Mouse (Mus musculus) cerebellum, postnatal 14 days (tissue): ENCODE measurements around the gene Srarp.

Source experiments
- DNase-seq, 2 experiments: peaks; one replicate each; pipeline ENCODE4 v3.0.0; 2021; ENCODE audit warnings: mixed read lengths in 2 of 2

The Srarp gene

DNA sequence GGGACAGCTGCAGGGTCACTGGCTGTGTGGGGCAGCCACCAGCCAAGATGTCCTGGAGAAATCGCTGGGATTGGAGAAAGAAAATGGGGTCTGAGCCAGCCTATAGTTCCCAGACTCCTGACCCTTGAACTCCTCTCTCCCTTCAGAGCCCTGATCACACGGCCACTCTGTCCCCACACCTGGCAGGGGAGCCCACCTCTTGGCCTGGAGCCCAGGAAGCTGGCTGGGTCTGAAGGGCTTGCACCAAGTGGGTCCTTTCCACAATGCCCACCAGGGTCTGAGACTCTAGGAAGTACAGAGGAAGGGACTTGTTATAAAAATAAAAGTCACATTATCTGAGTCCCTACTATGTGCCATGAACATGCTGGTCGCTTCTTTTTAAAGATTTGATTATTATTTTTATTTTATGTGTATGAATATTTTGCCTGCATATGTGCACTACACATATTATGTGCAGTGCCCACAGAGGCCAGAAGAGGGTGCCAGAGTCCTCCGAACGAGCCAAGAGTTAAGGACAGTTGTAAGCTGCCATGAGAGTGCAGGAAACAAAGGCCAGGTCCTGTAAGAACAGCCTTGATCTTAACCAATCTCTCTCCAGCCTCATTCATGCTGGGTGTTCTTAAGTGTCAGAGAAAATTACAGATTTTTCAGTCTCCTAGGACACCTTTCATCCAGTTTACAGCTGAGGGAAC is 48.7 kb downstream of the Srarp start:
- peak; percentile 83 to 88 for DNase-seq

DNA sequence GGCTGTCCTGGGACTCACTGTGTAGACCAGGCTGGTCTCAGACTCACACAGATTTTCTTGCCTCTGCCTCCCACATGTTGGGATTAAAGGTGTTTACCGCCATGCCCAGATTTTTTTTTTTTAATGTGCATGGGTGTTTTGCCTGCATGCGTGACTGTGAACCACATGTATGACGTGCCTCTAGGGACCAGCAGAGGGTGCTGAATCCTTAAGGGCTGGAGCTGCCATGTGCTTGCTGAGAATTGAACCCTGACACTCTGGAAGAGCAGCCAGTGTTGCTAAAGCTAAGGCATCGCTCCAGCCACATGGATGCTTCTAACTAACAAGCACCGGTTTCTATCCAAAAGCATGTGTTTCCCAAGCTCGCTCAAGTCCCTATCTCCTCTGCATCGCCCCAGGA is 49.8 kb downstream of the Srarp start:
- DNase-seq = no peak

DNA sequence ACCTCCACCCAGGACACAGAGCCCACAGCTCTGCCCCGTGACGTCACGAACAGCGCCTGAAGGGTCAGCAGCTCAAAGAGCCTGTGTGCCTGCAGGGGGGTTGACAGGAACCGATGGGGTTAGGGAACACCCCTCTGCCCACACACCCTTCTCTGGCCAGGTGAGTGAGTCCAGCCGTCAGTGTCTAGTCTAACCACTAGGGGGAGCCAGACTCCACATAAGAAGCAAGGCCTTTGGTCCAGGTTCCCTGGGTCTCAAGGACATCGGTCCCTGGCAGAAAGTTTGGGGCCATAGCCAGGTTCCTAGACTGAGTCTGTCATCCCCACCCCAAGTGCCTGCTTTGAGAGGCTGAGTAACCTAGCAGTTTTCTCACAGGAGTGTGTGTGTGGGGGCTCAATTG is 50.6 kb downstream of the Srarp start:
- DNase-seq = peak; percentile 69 to 78
